Mouse (Mus musculus): ENCODE data around the gene Aff3.

Aff3 gene

GRCm38 (mm10) chr1:38601802-38602508 lies 62.8 kb downstream of the Aff3 start:
- no peak for DNase-seq (ENCODE audit: low spot score in 2 of 2)

- DNase-seq (ENCODE audit: low spot score in 2 of 2) = no peak
These were observed 69.4 kb downstream of the Aff3 start for GRCm38 (mm10) chr1:38595311-38595710.

GRCm38 (mm10) chr1:38594766-38595165 lies 70.0 kb downstream of the Aff3 start:
- no peak for DNase-seq (ENCODE audit: low spot score in 2 of 2)

GRCm38 (mm10) chr1:38591194-38591593 lies 73.6 kb downstream of the Aff3 start:
- no peak for DNase-seq (ENCODE audit: low spot score in 2 of 2)

- DNase-seq (ENCODE audit: low spot score in 2 of 2) = no peak
These were observed 76.0 kb downstream of the Aff3 start for GRCm38 (mm10) chr1:38588741-38589140.

GRCm38 (mm10) chr1:38582328-38582727 lies 82.4 kb downstream of the Aff3 start:
- DNase-seq (ENCODE audit: low spot score in 2 of 2) = no peak

- DNase-seq (ENCODE audit: low spot score in 2 of 2) = no peak
These were observed 84.2 kb downstream of the Aff3 start for GRCm38 (mm10) chr1:38580572-38580971.

- no peak for DNase-seq (ENCODE audit: low spot score in 2 of 2)
These were observed 86.4 kb downstream of the Aff3 start for GRCm38 (mm10) chr1:38578339-38578738.

- no peak for DNase-seq (ENCODE audit: low spot score in 2 of 2)
These were observed 97.0 kb downstream of the Aff3 start for GRCm38 (mm10) chr1:38567791-38568190.

GRCm38 (mm10) chr1:38566101-38566678 lies 98.6 kb downstream of the Aff3 start:
- DNase-seq (ENCODE audit: low spot score in 2 of 2) = no peak

- DNase-seq (ENCODE audit: low spot score in 2 of 2) = no peak
These were observed 99.4 kb downstream of the Aff3 start for GRCm38 (mm10) chr1:38565295-38565777.

GRCm38 (mm10) chr1:38562397-38563199 lies 102.2 kb downstream of the Aff3 start:
- DNase-seq (ENCODE audit: low spot score in 2 of 2) = no peak

- no peak for DNase-seq (ENCODE audit: low spot score in 2 of 2)
These were observed 103.4 kb downstream of the Aff3 start for GRCm38 (mm10) chr1:38561331-38561730.

GRCm38 (mm10) chr1:38560666-38561065 lies 104.1 kb downstream of the Aff3 start:
- no peak for DNase-seq (ENCODE audit: low spot score in 2 of 2)

- DNase-seq (ENCODE audit: low spot score in 2 of 2) = no peak
These were observed 107.1 kb downstream of the Aff3 start for GRCm38 (mm10) chr1:38557615-38558014.

GRCm38 (mm10) chr1:38554546-38554945 lies 110.2 kb downstream of the Aff3 start:
- no peak for DNase-seq (ENCODE audit: low spot score in 2 of 2)

GRCm38 (mm10) chr1:38553090-38553489 lies 111.7 kb downstream of the Aff3 start:
- no peak for DNase-seq (ENCODE audit: low spot score in 2 of 2)

GRCm38 (mm10) chr1:38550579-38550978 lies 114.2 kb downstream of the Aff3 start:
- no peak for DNase-seq (ENCODE audit: low spot score in 2 of 2)

- no peak for DNase-seq (ENCODE audit: low spot score in 2 of 2)
These were observed 115.8 kb downstream of the Aff3 start for GRCm38 (mm10) chr1:38548671-38549661.

- no peak for DNase-seq (ENCODE audit: low spot score in 2 of 2)
These were observed 117.1 kb downstream of the Aff3 start for GRCm38 (mm10) chr1:38547685-38548084.

- DNase-seq (ENCODE audit: low spot score in 2 of 2) = no peak
These were observed 118.1 kb downstream of the Aff3 start for GRCm38 (mm10) chr1:38546696-38547095.
